Mouse (Mus musculus) cortical plate, adult 2 months (tissue): ENCODE data around the gene Trak1.

Source experiments
- CTCF ChIP-seq: fragments of 200-500 bp; IDR thresholded peaks from 2 replicates; pipeline ENCODE4 v1.5.1; 2011; ENCODE audit warnings: mild to moderate bottlenecking, control low read depth, low read length; ENCODE audit not compliant: insufficient read depth; ENCODE audit errors: extremely low read depth
- POLR2A ChIP-seq: fragments of 200-500 bp; IDR thresholded peaks from 2 replicates; pipeline ENCODE4 v1.6.1; 2011; ENCODE audit warnings: mild to moderate bottlenecking, low read length, control low read depth; ENCODE audit not compliant: insufficient read depth; ENCODE audit errors: extremely low read depth

GRCm38 (mm10) chr9:121276745-121277117, 20.6 kb upstream of the Trak1 start:
- no peak for TF ChIP-seq CTCF
- TF ChIP-seq POLR2A = no peak
